Mouse (Mus musculus) heart, adult 2 months (tissue): ENCODE data around the gene Znrd1.

Source experiments
- CTCF ChIP-seq: fragments of 200-600 bp; IDR thresholded peaks from 2 replicates; pipeline ENCODE4 v1.8.1; 2022; ENCODE audit warnings: antibody characterized with exemption, mild to moderate bottlenecking, moderate library complexity
- EP300 ChIP-seq: fragments of 200-500 bp; IDR thresholded peaks from 2 replicates; pipeline ENCODE4 v1.6.1; 2011; ENCODE audit warnings: low read depth, low read length, control low read depth; ENCODE audit not compliant: insufficient read depth

- TF ChIP-seq EP300, result no peak
- TF ChIP-seq CTCF, result no peak
These were observed 48.6 kb downstream of the Znrd1 start for GRCm38 (mm10) chr17:36909802-36910201.
